ENCODE assay signal across 9 mouse cellular contexts in genomic region chr11:116423782-116424620, GRCm38 (mm10). TPM values are rescaled to one million over a fixed set of nuclear protein-coding genes. Genes with fewer than 3 reads are reported as not detected.
DNase-seq lines count a peak whose midpoint lies in the region; ATAC-seq and TF ChIP-seq lines count a peak whose summit lies in the region.
"Had no signal": no experiment of that assay in that cellular context is flagged by ENCODE, and none has a peak within 500 bp of the region (broad histone marks: within the 10 kb centered on the region; RNA-seq: fewer than 3 reads in every experiment).

No protein-coding gene starts in this region.

- no peak overlapping the region for H3K4me3 ChIP-seq in liver, adult 2 months (ENCODE audit: insufficient read depth, low read depth, low read length)
- no peak overlapping the region for H3K4me3 ChIP-seq in heart, embryonic 12.5 days
- H3K4me3 ChIP-seq in midbrain, embryonic 16.5 days (ENCODE audit: low read depth, low read length), result no peak overlapping the region

- 71% methylated on average over 10 of the region's 10 CpGs for WGBS in liver, adult 2 months
- WGBS in heart, embryonic 12.5 days, result 70% methylated on average over 10 of the region's 10 CpGs
- 89% methylated on average over 10 of the region's 10 CpGs for WGBS in midbrain, embryonic 16.5 days

- H3K4me2 ChIP-seq in heart, embryonic 12.5 days, result no peak overlapping the region
- no peak overlapping the region for H3K4me2 ChIP-seq in midbrain, embryonic 16.5 days (ENCODE audit: low read length)

- peak; percentile 23; the same call in 1 of the 2 replicates for ATAC-seq in heart, embryonic 12.5 days (ENCODE audit: insufficient number of reproducible peaks, low FRiP score)
- no peak for ATAC-seq in midbrain, embryonic 16.5 days

- peak; percentile 35 for DNase-seq in liver, adult 2 months (ENCODE audit: extremely low read depth, low read depth, low spot score)
- no peak for DNase-seq in liver
- DNase-seq in lung, postnatal 14 days, result peak; percentile 56
- peak; percentile 94 for DNase-seq in splenic B cell, adult 2 months (ENCODE audit: low read depth, low spot score)
- no peak for DNase-seq in yolk sac, embryonic 10.5 days (ENCODE audit: low spot score)
- DNase-seq in left cerebral cortex, postnatal 36 days (ENCODE audit: low spot score in 2 of 2), result no peak
- DNase-seq: layer of hippocampus, adult 9-11 months had no signal

- H3K9ac ChIP-seq in liver, adult 2 months (ENCODE audit: low read depth, low read length), result no peak overlapping the region
- H3K9ac ChIP-seq in heart, embryonic 12.5 days, result no peak overlapping the region
- no peak overlapping the region for H3K9ac ChIP-seq in midbrain, embryonic 16.5 days (ENCODE audit: low read depth, low read length)

- no peaks in the 10 kb centered on the region for H3K36me3 ChIP-seq in liver, adult 2 months (ENCODE audit: control insufficient read depth, insufficient read depth, low read length)
- H3K36me3 ChIP-seq in heart, embryonic 12.5 days, result no peaks in the 10 kb centered on the region
- no peaks in the 10 kb centered on the region for H3K36me3 ChIP-seq in splenic B cell, adult 2 months (ENCODE audit: control insufficient read depth, insufficient read depth, low read length, poor library complexity, severe bottlenecking)
- H3K36me3 ChIP-seq in midbrain, embryonic 16.5 days (ENCODE audit: control insufficient read depth, insufficient read depth, low read length), result no peaks in the 10 kb centered on the region

- H3K4me1 ChIP-seq in liver, adult 2 months (ENCODE audit: control insufficient read depth, insufficient read depth, low read length), result no peaks in the 10 kb centered on the region
- H3K4me1 ChIP-seq in heart, embryonic 12.5 days (replicated peaks), result peaks cover 20% of the 10 kb centered on the region
- H3K4me1 ChIP-seq in midbrain, embryonic 16.5 days (ENCODE audit: control insufficient read depth, insufficient read depth, low read length), result no peaks in the 10 kb centered on the region

- intact Hi-C loops in left cerebral cortex, postnatal 36 days (cut with DNase I), result no loop called here

- no peaks in the 10 kb centered on the region for H3K27me3 ChIP-seq in liver, adult 2 months (ENCODE audit: control insufficient read depth, insufficient read depth, low read length)
- no peaks in the 10 kb centered on the region for H3K27me3 ChIP-seq in heart, embryonic 12.5 days (replicated peaks)
- H3K27me3 ChIP-seq in splenic B cell, adult 2 months (ENCODE audit: control insufficient read depth, insufficient read depth, low read length, poor library complexity, severe bottlenecking), result no peaks in the 10 kb centered on the region
- H3K27me3 ChIP-seq in midbrain, embryonic 16.5 days (ENCODE audit: control insufficient read depth, insufficient read depth, low read depth, low read length), result no peaks in the 10 kb centered on the region

- H3K79me2 ChIP-seq in liver, adult 2 months (ENCODE audit: control insufficient read depth, insufficient read depth, low read length), result no peaks in the 10 kb centered on the region

- no peaks in the 10 kb centered on the region for H3K9me3 ChIP-seq in heart, embryonic 12.5 days (replicated peaks)
- H3K9me3 ChIP-seq in midbrain, embryonic 16.5 days (replicated peaks; ENCODE audit: control insufficient read depth, low read length, poor library complexity, severe bottlenecking), result no peaks in the 10 kb centered on the region

- no peak for TF ChIP-seq CTCF in liver, adult 2 months (IDR thresholded peaks at IDR 0.05; ENCODE audit: low read depth, low read length)

- no peak for TF ChIP-seq POLR2A in liver, adult 2 months (IDR thresholded peaks at IDR 0.05; ENCODE audit: extremely low read depth, insufficient read depth, low read length)

- H3K27ac ChIP-seq in liver, adult 2 months (replicated peaks; ENCODE audit: insufficient read depth, low read depth, low read length), result peak overlapping the region; percentile 44
- H3K27ac ChIP-seq in heart, embryonic 12.5 days (ENCODE audit: poor library complexity, severe bottlenecking), result peak overlapping the region; percentile 52
- H3K27ac ChIP-seq in midbrain, embryonic 16.5 days (ENCODE audit: low read length), result no peak overlapping the region

RNA-seq across cellular contexts. Expression of gene Ubald2, which starts 9.9 kb away (rescaled TPM):
- total RNA-seq in liver, adult 2 months (2014; rRNA removed), result 16.1 and 16.6 TPM in 2 replicates
- polyA plus RNA-seq in liver, adult 2 months (2012; rRNA removed), result 45.7 and 72.0 TPM in 2 replicates
- polyA plus RNA-seq in heart, embryonic 12.5 days (2016; fragmentation: Nextera tagmentation; extraction: Ambion mirVana), result 33.7 and 34.2 TPM in 2 replicates
- 36.2 and 36.3 TPM in 2 replicates for polyA plus RNA-seq in midbrain, embryonic 16.5 days (2015; fragmentation: Nextera tagmentation; extraction: Ambion mirVana)
- 10 to 100 TPM; 27.5 to 31.8 TPM for total RNA-seq in left cerebral cortex, postnatal 36 days (2021)

RNA-seq across cellular contexts. Expression of gene Rnf157, which starts 11.2 kb away (rescaled TPM):
- 1.0 and 1.3 TPM in 2 replicates for total RNA-seq in liver, adult 2 months (2014; rRNA removed)
- polyA plus RNA-seq in liver, adult 2 months (2012; rRNA removed), result 0.75 and 0.87 TPM in 2 replicates
- polyA plus RNA-seq in heart, embryonic 12.5 days (2016; fragmentation: Nextera tagmentation; extraction: Ambion mirVana), result 11.0 and 12.3 TPM in 2 replicates
- polyA plus RNA-seq in midbrain, embryonic 16.5 days (2015; fragmentation: Nextera tagmentation; extraction: Ambion mirVana), result 32.3 and 41.8 TPM in 2 replicates
- total RNA-seq in left cerebral cortex, postnatal 36 days (2021), result 100 to 1,000 TPM; 266 to 286 TPM

RNA-seq across cellular contexts. Expression of gene Qrich2, which starts 42.0 kb away (rescaled TPM):
- total RNA-seq in liver, adult 2 months (2014; rRNA removed), result 0.07 TPM in 1 of 2 replicates, not detected in the other
- 0.05 and 0.11 TPM in 2 replicates for polyA plus RNA-seq in liver, adult 2 months (2012; rRNA removed)
- not detected in 2 replicates for polyA plus RNA-seq in heart, embryonic 12.5 days (2016; fragmentation: Nextera tagmentation; extraction: Ambion mirVana)
- 0.08 TPM in 1 of 2 replicates, not detected in the other for polyA plus RNA-seq in midbrain, embryonic 16.5 days (2015; fragmentation: Nextera tagmentation; extraction: Ambion mirVana)
- not detected for total RNA-seq in left cerebral cortex, postnatal 36 days (2021)

Comparison
In these comparisons a context has a peak if more than half of its experiments do, and no peak if none do; other contexts are left out.
1. DNase-seq: peak in liver, adult 2 months (single experiment), lung, postnatal 14 days (single experiment) and splenic B cell, adult 2 months (single experiment); none in liver (single experiment), yolk sac, embryonic 10.5 days (single experiment) and left cerebral cortex, postnatal 36 days (0 of 2).